ENCODE assay signal across 24 mouse cellular contexts in the genomic region with DNA sequence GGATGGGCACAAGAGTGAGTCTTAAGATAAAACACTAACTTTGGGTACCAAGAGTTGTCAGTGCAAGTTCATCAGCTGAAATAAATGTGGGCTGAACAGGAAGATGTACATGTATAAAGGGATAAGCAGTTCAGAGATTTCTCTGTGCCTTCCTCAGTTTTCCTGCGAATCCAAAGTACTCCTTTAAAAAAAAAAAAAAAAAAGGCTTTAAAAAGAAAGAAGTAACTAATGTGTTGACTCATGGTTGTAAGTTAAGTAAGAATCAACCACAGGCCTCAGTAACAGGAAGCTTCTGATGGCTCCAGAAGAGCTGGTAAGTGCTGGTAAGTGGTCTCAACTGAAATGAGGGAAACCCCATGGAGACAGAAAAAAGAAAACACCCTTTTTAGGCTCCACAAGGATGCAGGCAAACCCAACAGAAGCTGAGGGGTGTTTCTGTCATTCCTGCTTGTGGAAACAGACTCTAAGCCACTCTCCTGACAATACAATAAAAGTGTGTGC. TPM values are rescaled to one million over a fixed set of nuclear protein-coding genes. Genes with fewer than 3 reads are reported as not detected.
DNase-seq lines count a peak whose midpoint lies in the region; ATAC-seq and TF ChIP-seq lines count a peak whose summit lies in the region.
"Had no signal": no experiment of that assay in that cellular context is flagged by ENCODE, and none has a peak within 500 bp of the region (broad histone marks: within the 10 kb centered on the region; RNA-seq: fewer than 3 reads in every experiment).

No protein-coding gene starts in this region.

- peaks cover 0 to 19% of the 10 kb centered on the region in 2 experiments; a peak in 2 of 4 replicates for H3K4me1 ChIP-seq in CH12.LX (ENCODE audit: control insufficient read depth in 1 of 2, insufficient read depth in 2 of 2)
- peaks cover 3% of the 10 kb centered on the region; the same call in 1 of the 2 replicates for H3K4me1 ChIP-seq in bone marrow, adult 2 months (ENCODE audit: control insufficient read depth, insufficient read depth, low read length)
- H3K4me1 ChIP-seq in limb, embryonic 10.5 days, result no peaks in the 10 kb centered on the region
- H3K4me1 ChIP-seq: forebrain, embryonic 10.5 days; heart, embryonic 10.5 days; hindbrain, embryonic 15.5 days; intestine, embryonic 15.5 days; midbrain, embryonic 13.5 days had no signal

- in situ Hi-C loops in CH12.LX (cut with MboI; ENCODE audit: low pct_ligation_motif_present, low pct_unique_long_range_greater_than_20kb, low sequenced_read_pairs), result no loop called here

- DNase-seq in 3T3-L1 (ENCODE audit: low read depth, low spot score) (peak; percentile 6), CH12.LX (ENCODE audit: extremely low read depth) (peak; percentile 37)
- no peak for DNase-seq in left cerebral cortex, postnatal 14 days (ENCODE audit: low spot score in 2 of 2)
- DNase-seq in testis, postnatal 14 days (ENCODE audit: low spot score), result no peak
- DNase-seq in limb, embryonic 10.5 days (ENCODE audit: low spot score), result no peak
- DNase-seq: adrenal gland, postnatal 36 days; cerebellum, adult 11-12 months; cerebellum, postnatal 10 days; gastrocnemius, adult 2 months; heart, postnatal 4 days; kidney, adult 8-10 months; kidney, postnatal 10 days; left cerebral cortex, postnatal 4 days; lung, embryonic 14.5 days; right cerebral cortex, adult 18-20 months had no signal

- H3K27ac ChIP-seq in CH12.LX (ENCODE audit: insufficient read depth, low read depth), result no peak overlapping the region
- H3K27ac ChIP-seq in bone marrow, adult 2 months (ENCODE audit: control insufficient read depth, insufficient read depth, low read depth, low read length, poor library complexity), result peak overlapping the region; percentile 54; the same call in 1 of the 2 replicates
- H3K27ac ChIP-seq in limb, embryonic 10.5 days, result no peak overlapping the region
- H3K27ac ChIP-seq: forebrain, embryonic 10.5 days; gastrocnemius, adult 2 months; heart, embryonic 10.5 days; hindbrain, embryonic 15.5 days; intestine, embryonic 15.5 days; left cerebral cortex, adult 2 months; midbrain, embryonic 13.5 days; stomach, postnatal 0 days had no signal

- H3K4me2 ChIP-seq in CH12.LX (ENCODE audit: insufficient read depth, low read depth, poor library complexity, severe bottlenecking), result no peak overlapping the region
- H3K4me2 ChIP-seq: hindbrain, embryonic 15.5 days; intestine, embryonic 15.5 days; lung, embryonic 14.5 days; midbrain, embryonic 13.5 days had no signal

- no peak overlapping the region for H3K9ac ChIP-seq in CH12.LX (ENCODE audit: insufficient read depth, low read depth)
- H3K9ac ChIP-seq: hindbrain, embryonic 15.5 days; intestine, embryonic 15.5 days; lung, embryonic 14.5 days; midbrain, embryonic 13.5 days had no signal

- peaks cover 18 to 67% of the 10 kb centered on the region in 2 experiments for H3K36me3 ChIP-seq in CH12.LX (replicated peaks in 1 of 2; ENCODE audit: control insufficient read depth in 1 of 2, insufficient read depth in 1 of 2, low read length in 1 of 2)
- no peaks in the 10 kb centered on the region for H3K36me3 ChIP-seq in limb, embryonic 10.5 days
- H3K36me3 ChIP-seq: forebrain, embryonic 10.5 days; heart, embryonic 10.5 days; intestine, embryonic 15.5 days had no signal

- no peaks in the 10 kb centered on the region for H3K79me2 ChIP-seq in CH12.LX (replicated peaks; ENCODE audit: control insufficient read depth, extremely low read depth, insufficient read depth, poor library complexity, severe bottlenecking)

- intact Hi-C loops in left cerebral cortex, postnatal 14 days (cut with DNase I), result no loop called here

- TF ChIP-seq EP300 in CH12.LX (IDR thresholded peaks at IDR 0.05; ENCODE audit: low read length), result no peak

- peak; percentile 82 for ATAC-seq in megakaryocyte, adult 5-6 weeks (ENCODE audit: poor library complexity, severe bottlenecking)
- ATAC-seq: intestine, embryonic 15.5 days; midbrain, embryonic 13.5 days had no signal

- no peak for TF ChIP-seq RAD21 in CH12.LX (IDR thresholded peaks at IDR 0.05; ENCODE audit: low read depth, low read length)

- dilution Hi-C loops in CH12.LX (cut with MboI; ENCODE audit: extremely low pct_ligation_motif_present, extremely low pct_unique_long_range_greater_than_20kb, low sequenced_read_pairs), result no loop called here

- no peak for TF ChIP-seq CTCF in CH12.LX (conservative IDR thresholded peaks at IDR 0.05 in 1 of 2, IDR thresholded peaks at IDR 0.05 in 1 of 2; ENCODE audit: low read depth in 2 of 2, low read length in 2 of 2)
- TF ChIP-seq CTCF in bone marrow, adult 2 months (IDR thresholded peaks at IDR 0.05; ENCODE audit: control insufficient read depth, insufficient read depth, low read length), result no peak

- H3K4me3 ChIP-seq in CH12.LX (replicated peaks in 1 of 3; ENCODE audit: low read depth in 2 of 3, low read length in 2 of 3, poor library complexity in 1 of 3), result no peak overlapping the region
- H3K4me3 ChIP-seq in bone marrow, adult 2 months (replicated peaks; ENCODE audit: control insufficient read depth, low read depth, low read length), result no peak overlapping the region
- no peak overlapping the region for H3K4me3 ChIP-seq in limb, embryonic 10.5 days
- H3K4me3 ChIP-seq: forebrain, embryonic 10.5 days; gastrocnemius, adult 2 months; heart, embryonic 10.5 days; hindbrain, embryonic 15.5 days; intestine, embryonic 15.5 days; left cerebral cortex, adult 2 months; midbrain, embryonic 13.5 days had no signal

- 3% methylated on average over 1 of the region's 1 CpGs for WGBS in bone marrow, adult 2 months
- WGBS in limb, embryonic 10.5 days, result 87% methylated on average over 1 of the region's 1 CpGs

- no peaks in the 10 kb centered on the region for H3K27me3 ChIP-seq in CH12.LX (replicated peaks)
- H3K27me3 ChIP-seq in limb, embryonic 10.5 days (ENCODE audit: low read depth, poor library complexity, severe bottlenecking), result no peaks in the 10 kb centered on the region
- H3K27me3 ChIP-seq: hindbrain, embryonic 15.5 days; intestine, embryonic 15.5 days; midbrain, embryonic 13.5 days had no signal

- TF ChIP-seq POLR2A in CH12.LX (IDR thresholded peaks at IDR 0.05; ENCODE audit: low read depth, low read length), result no peak
- no peak for TF ChIP-seq POLR2A in bone marrow, adult 2 months (IDR thresholded peaks at IDR 0.05; ENCODE audit: borderline replicate concordance, control insufficient read depth, low read depth, low read length)

- H3K9me3 ChIP-seq in CH12.LX (replicated peaks; ENCODE audit: low read length), result no peaks in the 10 kb centered on the region
- no peaks in the 10 kb centered on the region for H3K9me3 ChIP-seq in limb, embryonic 10.5 days (replicated peaks)
- H3K9me3 ChIP-seq: forebrain, embryonic 10.5 days; heart, embryonic 10.5 days; hindbrain, embryonic 15.5 days; intestine, embryonic 15.5 days; midbrain, embryonic 13.5 days had no signal

TF ChIP-seq in CH12.LX, 34 proteins besides CTCF, POLR2A, EP300 and RAD21:
- TF ChIP-seq MAX (IDR thresholded peaks at IDR 0.05; ENCODE audit: low read length) (no peak), ETS1 (conservative IDR thresholded peaks at IDR 0.05; ENCODE audit: low read depth, low read length) (0 out of 2 replicates have a peak, but pooled peaks have one; percentile 22), MEF2A (IDR thresholded peaks at IDR 0.05; ENCODE audit: borderline replicate concordance, low read depth, low read length) (no peak), HCFC1 (IDR thresholded peaks at IDR 0.05; ENCODE audit: low read depth, low read length) (no peak), ZNF384 (IDR thresholded peaks at IDR 0.05; ENCODE audit: low read depth, low read length) (peak; percentile 61; the same call in 1 of the 2 replicates), E2F4 (IDR thresholded peaks at IDR 0.05; ENCODE audit: insufficient replicate concordance, low read depth, low read length) (no peak)

RNA-seq across cellular contexts. Expression of a gene that starts 33.9 kb away (rescaled TPM):
- 20.1 and 23.7 TPM in 2 replicates for total RNA-seq in CH12.LX (2012; rRNA removed)
- 21.8 and 24.2 TPM in 2 replicates for total RNA-seq in CH12.LX (2014; rRNA removed)
- polyA plus RNA-seq in CH12.LX (2012; ENCODE audit: insufficient read length, low read depth), result 22.5 and 26.6 TPM in 2 replicates
- polyA plus RNA-seq in bone marrow, adult 2 months (2011; ENCODE audit: insufficient read depth, insufficient read length, low replicate concordance, missing spikeins), result 5.5 and 8.4 TPM in 2 replicates
- total RNA-seq in megakaryocyte, adult 5-6 weeks (2015), result 23.7 and 24.0 TPM in 2 replicates
- 17.9 and 21.1 TPM in 2 replicates for total RNA-seq in megakaryocyte, adult 5-6 weeks (2017)
- 100 to 1,000 TPM; 197 to 206 TPM for total RNA-seq in left cerebral cortex, postnatal 14 days (2021)
- polyA plus RNA-seq in limb, embryonic 10.5 days (2016; fragmentation: Nextera tagmentation; extraction: Ambion mirVana), result 5.3 TPM in 2 replicates

Comparison
In these comparisons a context has a peak if more than half of its experiments do, and no peak if none do; other contexts are left out.
1. DNase-seq: peak in 3T3-L1 (single experiment) and CH12.LX (single experiment); none in left cerebral cortex, postnatal 14 days (0 of 2), testis, postnatal 14 days (single experiment) and limb, embryonic 10.5 days (single experiment).
2. RNA of a gene that starts 33.9 kb away (total RNA-seq): 197 to 206 TPM in left cerebral cortex, postnatal 14 days; 17.9 to 24.0 TPM in megakaryocyte, adult 5-6 weeks and 20.1 to 24.2 TPM in CH12.LX; every median in the first group is over 4 times any median in the second.